Mouse (Mus musculus) T-cell, adult 66 days (primary cell): ENCODE results near the gene Gm49395. TPM values are rescaled to one million over a fixed set of nuclear protein-coding genes. Genes with fewer than 3 reads are reported as not detected.

Experiments used
- total RNA-seq, 2 experiments: library from RNA; stranded (reverse); gene quantifications; 3 replicates in 1 of 2; 4 replicates in 1 of 2; pipeline ENCODE4 v1.2.4; 2023

Gm49395 gene
- total RNA-seq, result 1 to 10 TPM; 1.7 to 2.5 TPM

GRCm38 (mm10) chr13:115101355-115102191 is at the start of gene Gm49395, which contains the start of gene Itga1:
TSS of gene Gm49395 (minus strand) at chr13:115101921.
TSS of gene Itga1 (minus strand) at chr13:115101964.

GRCm38 (mm10) chr13:115090069-115090976 is 11.4 kb downstream of the Gm49395 start, which contains the start of gene Pelo:
TSS of gene Pelo (minus strand) at chr13:115090186.

Other genes starting within 250 kb of the Gm49395 start
- gene Itga2, start 169.8 kb downstream of the Gm49395 start, total RNA-seq, result 1 to 10 TPM; 2.9 to 3.3 TPM
- gene Pelo, start 11.7 kb downstream of the Gm49395 start, total RNA-seq, result 10 to 100 TPM; 10.9 to 11.6 TPM
- gene Itga1, start within 50 bp of the Gm49395 start, total RNA-seq, result 1 to 10 TPM; 1.3 to 2.4 TPM